In genomic region chr14:72580991-72581390, GRCm38 (mm10) we compare ENCODE assay signal across 24 mouse cellular contexts.
A peak's percentile ranks its signal among the peaks of the same experiment; 100 is the strongest.
DNase-seq lines count a peak whose midpoint lies in the region; TF ChIP-seq lines count a peak whose summit lies in the region.
"Had no signal": no experiment of that assay in that cellular context is flagged by ENCODE, and none has a peak within 500 bp of the region (broad histone marks: within the 10 kb centered on the region; RNA-seq: fewer than 3 reads in every experiment).

No protein-coding gene starts in this region.

- no peaks in the 10 kb centered on the region for H3K27me3 ChIP-seq in liver, adult 2 months (ENCODE audit: control insufficient read depth, insufficient read depth, low read length)
- H3K27me3 ChIP-seq: embryonic facial prominence, embryonic 12.5 days; hindbrain, embryonic 15.5 days; intestine, embryonic 15.5 days; neural tube, embryonic 13.5 days had no signal

- H3K36me3 ChIP-seq in liver, adult 2 months (ENCODE audit: control insufficient read depth, insufficient read depth, low read length) = peaks cover 41% of the 10 kb centered on the region
- peaks cover 52% of the 10 kb centered on the region for H3K36me3 ChIP-seq in macrophage (ENCODE audit: inconsistent target)
- H3K36me3 ChIP-seq: hindbrain, embryonic 15.5 days; intestine, embryonic 15.5 days had no signal

- WGBS in liver, adult 2 months = 89% methylated on average over 3 of the region's 3 CpGs
- 6% methylated on average over 3 of the region's 3 CpGs for WGBS in macrophage (ENCODE audit: missing documents)

- peak; percentile 41 for DNase-seq in liver, adult 2 months (ENCODE audit: extremely low read depth, low read depth, low spot score)
- no peak for DNase-seq in liver
- DNase-seq in spleen, postnatal 36 days (ENCODE audit: low spot score in 2 of 2) = peak; percentile 12 to 21
- no peak for DNase-seq in spleen, postnatal 10 days (ENCODE audit: low spot score in 2 of 2)
- no peak for DNase-seq in embryo, embryonic 9.5 days (ENCODE audit: extremely low spot score)
- DNase-seq in left cerebral cortex, adult 9 months (ENCODE audit: low spot score in 2 of 2) = no peak
- DNase-seq in urinary bladder, adult 2 months (ENCODE audit: low spot score) = no peak
- DNase-seq: adrenal gland, adult 8-10 months; cerebellum, adult 8-10 months; cerebellum, postnatal 25 days; gastrocnemius, adult 2 months; gastrocnemius, postnatal 36 days; heart, postnatal 14 days; kidney, adult 8-10 months; kidney, postnatal 4 days; thymus, postnatal 14 days had no signal

- H3K79me2 ChIP-seq in liver, adult 2 months (ENCODE audit: control insufficient read depth, insufficient read depth, low read length) = peaks cover 4% of the 10 kb centered on the region; the same call in 1 of the 2 replicates
- peaks cover 86% of the 10 kb centered on the region for H3K79me2 ChIP-seq in macrophage (ENCODE audit: inconsistent target)

- no peaks in the 10 kb centered on the region for H3K4me1 ChIP-seq in liver, adult 2 months (ENCODE audit: control insufficient read depth, insufficient read depth, low read length)
- H3K4me1 ChIP-seq: embryonic facial prominence, embryonic 12.5 days; hindbrain, embryonic 15.5 days; intestine, embryonic 15.5 days; neural tube, embryonic 13.5 days had no signal

- no peak for TF ChIP-seq CTCF in liver, adult 2 months (IDR thresholded peaks at IDR 0.05; ENCODE audit: low read depth, low read length)

- H3K27ac ChIP-seq in liver, adult 2 months (replicated peaks; ENCODE audit: insufficient read depth, low read depth, low read length) = no peak overlapping the region
- H3K27ac ChIP-seq in macrophage = peak overlapping the region; percentile 21; the same call in 1 of the 2 replicates
- H3K27ac ChIP-seq: embryonic facial prominence, embryonic 12.5 days; gastrocnemius, adult 2 months; hindbrain, embryonic 10.5 days; hindbrain, embryonic 15.5 days; intestine, embryonic 15.5 days; kidney, postnatal 0 days; midbrain, embryonic 10.5 days; neural tube, embryonic 13.5 days had no signal

- H3K4me3 ChIP-seq in liver, adult 2 months (ENCODE audit: insufficient read depth, low read depth, low read length) = no peak overlapping the region
- no peak overlapping the region for H3K4me3 ChIP-seq in macrophage (ENCODE audit: inconsistent target)
- H3K4me3 ChIP-seq: embryonic facial prominence, embryonic 12.5 days; gastrocnemius, adult 2 months; hindbrain, embryonic 10.5 days; hindbrain, embryonic 15.5 days; intestine, embryonic 15.5 days; midbrain, embryonic 10.5 days; neural tube, embryonic 13.5 days had no signal

- TF ChIP-seq POLR2A in liver, adult 2 months (IDR thresholded peaks at IDR 0.05; ENCODE audit: extremely low read depth, insufficient read depth, low read length) = no peak

- H3K9ac ChIP-seq in liver, adult 2 months (ENCODE audit: low read depth, low read length) = no peak overlapping the region
- H3K9ac ChIP-seq: embryonic facial prominence, embryonic 12.5 days; hindbrain, embryonic 15.5 days; intestine, embryonic 15.5 days; neural tube, embryonic 13.5 days had no signal

Comparison
In these comparisons a context has a peak if more than half of its experiments do, and no peak if none do; other contexts are left out.
1. DNase-seq: peak in liver, adult 2 months (single experiment) and spleen, postnatal 36 days (2 of 2); none in liver (single experiment), spleen, postnatal 10 days (0 of 2), embryo, embryonic 9.5 days (single experiment), left cerebral cortex, adult 9 months (0 of 2) and urinary bladder, adult 2 months (single experiment).